Mouse (Mus musculus) forebrain, postnatal 0 days (tissue): ENCODE results near the gene Ksr2. TPM values are rescaled to one million over a fixed set of nuclear protein-coding genes. Genes with fewer than 3 reads are reported as not detected.

Experiments used
- ATAC-seq: fragments of 200-750 bp; cut with Nextera tagmentation; 2 replicates; pipeline ENCODE4 v1.8.0; 2017; ENCODE audit warnings: mild to moderate bottlenecking, moderate library complexity
- DNase-seq: peaks from one replicate; pipeline ENCODE4 v3.0.0-alpha.2; 2015
- H3K27ac ChIP-seq: fragments of 300-500 bp; sonication (generic); 2 replicates; pipeline ENCODE4 v1.5.1; 2014; ENCODE audit warnings: low read depth, mild to moderate bottlenecking, antibody characterized with exemption, low read length, moderate library complexity, mixed read lengths
- H3K27me3 ChIP-seq: fragments of 300-500 bp; sonication (generic); 2 replicates; pipeline ENCODE4 v1.6.1; 2014; ENCODE audit warnings: mild to moderate bottlenecking, low read length, mixed read lengths; ENCODE audit not compliant: insufficient read depth
- H3K36me3 ChIP-seq: fragments of 300-500 bp; sonication (generic); 2 replicates; pipeline ENCODE4 v1.6.1; 2014; ENCODE audit warnings: mild to moderate bottlenecking, moderate library complexity; ENCODE audit not compliant: insufficient read depth
- H3K4me1 ChIP-seq: fragments of 300-500 bp; sonication (generic); 2 replicates; pipeline ENCODE4 v1.6.1; 2014; ENCODE audit warnings: antibody characterized with exemption; ENCODE audit not compliant: insufficient read depth
- H3K4me2 ChIP-seq: fragments of 300-500 bp; sonication (generic); 2 replicates; pipeline ENCODE4 v1.6.1; 2014; ENCODE audit warnings: low read depth, mild to moderate bottlenecking, moderate library complexity
- H3K4me3 ChIP-seq: fragments of 300-500 bp; sonication (generic); 2 replicates; pipeline ENCODE4 v1.5.1; 2014; ENCODE audit warnings: low read depth, low read length, mixed read lengths
- H3K9ac ChIP-seq: fragments of 300-500 bp; sonication (generic); 2 replicates; pipeline ENCODE4 v1.6.1; 2014; ENCODE audit warnings: mild to moderate bottlenecking
- H3K9me3 ChIP-seq: fragments of 300-500 bp; sonication (generic); 2 replicates; pipeline ENCODE4 v1.6.1; 2016; ENCODE audit warnings: low read length
- CTCF ChIP-seq: sonication (generic); IDR thresholded peaks from 2 replicates; pipeline ENCODE4 v1.5.1; 2016; ENCODE audit warnings: antibody characterized with exemption, control low read depth, low read depth
- WGBS: fragments of 180-500 bp; shearing (Covaris S2); extraction: QIAGEN DNeasy Blood & Tissue Kit; methylation state at CpG from one replicate; pipeline ENCODE4 v1.1.7; 2014; 5-methylcytosine and 5-hydroxymethylcytosine counted together
- polyA plus RNA-seq: library from polyadenylated mRNA; unstranded; fragments of >200 nt; fragmentation: Nextera tagmentation; extraction: Ambion mirVana; gene quantifications from 2 replicates; pipeline ENCODE4 v1.2.1, GENCODE M21; 2015
- total RNA-seq: library from RNA; depleted of rRNA; stranded (reverse); fragments of >200 nt; gene quantifications from 2 replicates; pipeline ENCODE4 v1.2.3, GENCODE M21; 2014

The Ksr2 gene
- total and polyA plus RNA-seq, 2 experiments from 2014 or later, result 5.4 to 9.2 TPM

GRCm38 (mm10) chr5:117481162-117481561 is 67.4 kb downstream of the Ksr2 start:
- Histone ChIP-seq H3K9me3 (no peaks in the 10 kb centered on the region), H3K27me3 (no peaks in the 10 kb centered on the region), H3K27ac (no peak overlapping the region), H3K4me3 (no peak overlapping the region), H3K4me1 (no peaks in the 10 kb centered on the region), H3K4me2 (no peak overlapping the region), H3K9ac (no peak overlapping the region), H3K36me3 (no peaks in the 10 kb centered on the region)
- no peak for ATAC-seq
- WGBS, result 83% methylated on average over 3 of the region's 3 CpGs
- DNase-seq, result no peak
- no peak for TF ChIP-seq CTCF

GRCm38 (mm10) chr5:117481586-117481985 is 67.8 kb downstream of the Ksr2 start:
- TF ChIP-seq CTCF, result no peak
- Histone ChIP-seq H3K27me3 (no peaks in the 10 kb centered on the region), H3K4me1 (no peaks in the 10 kb centered on the region), H3K4me3 (no peak overlapping the region), H3K9ac (no peak overlapping the region), H3K9me3 (no peaks in the 10 kb centered on the region), H3K27ac (no peak overlapping the region), H3K4me2 (no peak overlapping the region), H3K36me3 (no peaks in the 10 kb centered on the region)
- 73% methylated on average over 12 of the region's 12 CpGs for WGBS
- ATAC-seq, result no peak
- no peak for DNase-seq

- Histone ChIP-seq H3K4me3 (no peak overlapping the region), H3K27me3 (no peaks in the 10 kb centered on the region), H3K4me2 (no peak overlapping the region), H3K36me3 (no peaks in the 10 kb centered on the region), H3K9ac (no peak overlapping the region), H3K9me3 (no peaks in the 10 kb centered on the region), H3K27ac (no peak overlapping the region), H3K4me1 (no peaks in the 10 kb centered on the region)
- no peak; the same call in 1 of the 2 replicates for ATAC-seq
- DNase-seq, result no peak
- WGBS, result 86% methylated on average over 11 of the region's 11 CpGs
- no peak for TF ChIP-seq CTCF
These were observed 68.2 kb downstream of the Ksr2 start for GRCm38 (mm10) chr5:117482013-117482412.

GRCm38 (mm10) chr5:117485411-117485810 is 71.6 kb downstream of the Ksr2 start:
- no peak overlapping the region for H3K27ac ChIP-seq
- H3K27me3 ChIP-seq, result no peaks in the 10 kb centered on the region
- H3K36me3 ChIP-seq, result no peaks in the 10 kb centered on the region
- 69% methylated on average over 6 of the region's 6 CpGs for WGBS
- DNase-seq, result no peak
- no peaks in the 10 kb centered on the region for H3K4me1 ChIP-seq
- TF ChIP-seq CTCF, result no peak
- H3K4me3 ChIP-seq, result no peak overlapping the region
- no peak for ATAC-seq
- H3K9ac ChIP-seq, result no peak overlapping the region
- H3K4me2 ChIP-seq, result no peak overlapping the region
- H3K9me3 ChIP-seq, result no peaks in the 10 kb centered on the region

- Histone ChIP-seq H3K9ac (no peak overlapping the region), H3K36me3 (no peaks in the 10 kb centered on the region), H3K4me2 (no peak overlapping the region), H3K4me1 (no peaks in the 10 kb centered on the region), H3K9me3 (no peaks in the 10 kb centered on the region), H3K4me3 (no peak overlapping the region), H3K27ac (no peak overlapping the region), H3K27me3 (no peaks in the 10 kb centered on the region)
- ATAC-seq, result no peak
- 70% methylated on average over 7 of the region's 7 CpGs for WGBS
- no peak for TF ChIP-seq CTCF
- no peak for DNase-seq
These were observed 72.3 kb downstream of the Ksr2 start for GRCm38 (mm10) chr5:117486092-117486491.

GRCm38 (mm10) chr5:117488155-117488554 is 74.4 kb downstream of the Ksr2 start:
- Histone ChIP-seq H3K9ac (no peak overlapping the region), H3K4me2 (no peak overlapping the region), H3K9me3 (no peaks in the 10 kb centered on the region), H3K27ac (no peak overlapping the region), H3K4me1 (peaks cover 3% of the 10 kb centered on the region; the same call in 1 of the 2 replicates), H3K36me3 (no peaks in the 10 kb centered on the region), H3K27me3 (no peaks in the 10 kb centered on the region), H3K4me3 (no peak overlapping the region)
- DNase-seq (no peak), ATAC-seq (no peak)
- 88% methylated on average over 6 of the region's 6 CpGs for WGBS
- TF ChIP-seq CTCF, result no peak

GRCm38 (mm10) chr5:117488670-117489325 is 75.0 kb downstream of the Ksr2 start:
- Histone ChIP-seq H3K4me1 (peaks cover 7% of the 10 kb centered on the region; the same call in 1 of the 2 replicates), H3K36me3 (no peaks in the 10 kb centered on the region), H3K4me3 (no peak overlapping the region), H3K27ac (no peak overlapping the region), H3K4me2 (no peak overlapping the region), H3K9ac (no peak overlapping the region), H3K27me3 (no peaks in the 10 kb centered on the region), H3K9me3 (no peaks in the 10 kb centered on the region)
- ATAC-seq (no peak), DNase-seq (no peak)
- 92% methylated on average over 16 of the region's 16 CpGs for WGBS
- no peak for TF ChIP-seq CTCF
